Mouse (Mus musculus): ENCODE data around the gene Tm6sf1. TPM values are rescaled to one million over a fixed set of nuclear protein-coding genes. Genes with fewer than 3 reads are reported as not detected.

Gene Tm6sf1
- total RNA-seq, 1 experiment from 2014 or later: 181 TPM

- no peak for ATAC-seq (ENCODE audit: extremely low read depth, insufficient number of reproducible peaks, low FRiP score, poor library complexity, severe bottlenecking)
These were observed 15.0 kb downstream of the Tm6sf1 start for GRCm38 (mm10) chr7:81873807-81874206.

- ATAC-seq (ENCODE audit: extremely low read depth, insufficient number of reproducible peaks, low FRiP score, poor library complexity, severe bottlenecking): no peak
These were observed 15.8 kb downstream of the Tm6sf1 start for GRCm38 (mm10) chr7:81874636-81875035.

- no peak for ATAC-seq (ENCODE audit: extremely low read depth, insufficient number of reproducible peaks, low FRiP score, poor library complexity, severe bottlenecking)
These were observed 16.6 kb downstream of the Tm6sf1 start for GRCm38 (mm10) chr7:81875372-81875771.

GRCm38 (mm10) chr7:81880286-81880685 lies 21.5 kb downstream of the Tm6sf1 start:
- no peak for ATAC-seq (ENCODE audit: extremely low read depth, insufficient number of reproducible peaks, low FRiP score, poor library complexity, severe bottlenecking)

GRCm38 (mm10) chr7:81880797-81881196 lies 22.0 kb downstream of the Tm6sf1 start:
- ATAC-seq (ENCODE audit: extremely low read depth, insufficient number of reproducible peaks, low FRiP score, poor library complexity, severe bottlenecking): no peak

GRCm38 (mm10) chr7:81881600-81881999 lies 22.8 kb downstream of the Tm6sf1 start:
- ATAC-seq (ENCODE audit: extremely low read depth, insufficient number of reproducible peaks, low FRiP score, poor library complexity, severe bottlenecking): no peak

GRCm38 (mm10) chr7:81885128-81885527 lies 26.3 kb downstream of the Tm6sf1 start:
- no peak for ATAC-seq (ENCODE audit: extremely low read depth, insufficient number of reproducible peaks, low FRiP score, poor library complexity, severe bottlenecking)

- no peak for ATAC-seq (ENCODE audit: extremely low read depth, insufficient number of reproducible peaks, low FRiP score, poor library complexity, severe bottlenecking)
These were observed 40.6 kb downstream of the Tm6sf1 start for GRCm38 (mm10) chr7:81899361-81899760.

GRCm38 (mm10) chr7:81904094-81904493 lies 45.3 kb downstream of the Tm6sf1 start:
- no peak for ATAC-seq (ENCODE audit: extremely low read depth, insufficient number of reproducible peaks, low FRiP score, poor library complexity, severe bottlenecking)

GRCm38 (mm10) chr7:81904926-81905325 lies 46.1 kb downstream of the Tm6sf1 start:
- ATAC-seq (ENCODE audit: extremely low read depth, insufficient number of reproducible peaks, low FRiP score, poor library complexity, severe bottlenecking): no peak

GRCm38 (mm10) chr7:81918316-81918715 lies 59.5 kb downstream of the Tm6sf1 start:
- ATAC-seq (ENCODE audit: extremely low read depth, insufficient number of reproducible peaks, low FRiP score, poor library complexity, severe bottlenecking): no peak

- no peak for ATAC-seq (ENCODE audit: extremely low read depth, insufficient number of reproducible peaks, low FRiP score, poor library complexity, severe bottlenecking)
These were observed 61.5 kb downstream of the Tm6sf1 start for GRCm38 (mm10) chr7:81920314-81920713.

- peak; percentile 76 for ATAC-seq (ENCODE audit: extremely low read depth, insufficient number of reproducible peaks, low FRiP score, poor library complexity, severe bottlenecking)
These were observed 62.7 kb downstream of the Tm6sf1 start for GRCm38 (mm10) chr7:81921379-81921952.

GRCm38 (mm10) chr7:81928998-81929397 lies 70.2 kb downstream of the Tm6sf1 start:
- ATAC-seq (ENCODE audit: extremely low read depth, insufficient number of reproducible peaks, low FRiP score, poor library complexity, severe bottlenecking): no peak

GRCm38 (mm10) chr7:81932521-81933045 lies 73.8 kb downstream of the Tm6sf1 start:
- no peak for ATAC-seq (ENCODE audit: extremely low read depth, insufficient number of reproducible peaks, low FRiP score, poor library complexity, severe bottlenecking)

GRCm38 (mm10) chr7:81933061-81933600 lies 74.3 kb downstream of the Tm6sf1 start:
- ATAC-seq (ENCODE audit: extremely low read depth, insufficient number of reproducible peaks, low FRiP score, poor library complexity, severe bottlenecking): no peak

GRCm38 (mm10) chr7:81933601-81934266 lies 74.9 kb downstream of the Tm6sf1 start:
- ATAC-seq (ENCODE audit: extremely low read depth, insufficient number of reproducible peaks, low FRiP score, poor library complexity, severe bottlenecking): no peak
